Mouse (Mus musculus): Measurements from ENCODE around the gene Celf1. TPM values are rescaled to one million over a fixed set of nuclear protein-coding genes. Genes with fewer than 3 reads are reported as not detected.

The Celf1 gene
- polyA plus RNA-seq, 1 experiment from 2014 or later, result 78.1 TPM

- Histone ChIP-seq H3K9ac (ENCODE audit: low read depth, low read length) (no peak overlapping the region), H3K36me3 (ENCODE audit: control insufficient read depth, insufficient read depth, low read length) (no peaks in the 10 kb centered on the region), H3K27ac (ENCODE audit: low read depth, low read length) (no peak overlapping the region), H3K4me2 (no peak overlapping the region), H3K9me3 (ENCODE audit: control insufficient read depth, low read length) (no peaks in the 10 kb centered on the region), H3K4me1 (replicated peaks; ENCODE audit: control insufficient read depth, insufficient read depth, low read length) (no peaks in the 10 kb centered on the region), H3K27me3 (replicated peaks; ENCODE audit: control insufficient read depth, insufficient read depth, low read length) (no peaks in the 10 kb centered on the region), H3K4me3 (ENCODE audit: low read depth, low read length) (no peak overlapping the region)
- no peak for ATAC-seq (replicated peaks; ENCODE audit: low FRiP score)
- no peak for DNase-seq (ENCODE audit: low spot score)
- WGBS, result 82% methylated on average over 13 of the region's 13 CpGs
Measured at GRCm38 (mm10) chr2:90928566-90928965, 11.6 kb upstream of the Celf1 start.

- H3K27ac ChIP-seq (ENCODE audit: low read depth, low read length), result peak overlapping the region; percentile 62; the same call in 1 of the 2 replicates
- no peaks in the 10 kb centered on the region for H3K36me3 ChIP-seq (ENCODE audit: control insufficient read depth, insufficient read depth, low read length)
- no peak overlapping the region for H3K9ac ChIP-seq (ENCODE audit: low read depth, low read length)
- no peaks in the 10 kb centered on the region for H3K4me1 ChIP-seq (replicated peaks; ENCODE audit: control insufficient read depth, insufficient read depth, low read length)
- no peak for DNase-seq (ENCODE audit: low spot score)
- peak; percentile 66 for ATAC-seq (replicated peaks; ENCODE audit: low FRiP score)
- H3K27me3 ChIP-seq (replicated peaks; ENCODE audit: control insufficient read depth, insufficient read depth, low read length), result no peaks in the 10 kb centered on the region
- no peaks in the 10 kb centered on the region for H3K9me3 ChIP-seq (ENCODE audit: control insufficient read depth, low read length)
- H3K4me2 ChIP-seq, result peak overlapping the region; percentile 37
- 62% methylated on average over 8 of the region's 8 CpGs for WGBS
- H3K4me3 ChIP-seq (ENCODE audit: low read depth, low read length), result no peak overlapping the region
Measured at GRCm38 (mm10) chr2:90931829-90932228, 8.4 kb upstream of the Celf1 start.

- H3K4me3 ChIP-seq (ENCODE audit: low read depth, low read length), result no peak overlapping the region
- no peaks in the 10 kb centered on the region for H3K4me1 ChIP-seq (replicated peaks; ENCODE audit: control insufficient read depth, insufficient read depth, low read length)
- no peaks in the 10 kb centered on the region for H3K9me3 ChIP-seq (ENCODE audit: control insufficient read depth, low read length)
- WGBS, result 54% methylated on average over 2 of the region's 2 CpGs
- no peak overlapping the region for H3K9ac ChIP-seq (ENCODE audit: low read depth, low read length)
- peak overlapping the region; percentile 37 for H3K4me2 ChIP-seq
- DNase-seq (ENCODE audit: low spot score) (no peak), ATAC-seq (replicated peaks; ENCODE audit: low FRiP score) (no peak)
- peak overlapping the region; percentile 66 for H3K27ac ChIP-seq (ENCODE audit: low read depth, low read length)
- H3K27me3 ChIP-seq (replicated peaks; ENCODE audit: control insufficient read depth, insufficient read depth, low read length), result no peaks in the 10 kb centered on the region
- H3K36me3 ChIP-seq (ENCODE audit: control insufficient read depth, insufficient read depth, low read length), result no peaks in the 10 kb centered on the region
Measured at GRCm38 (mm10) chr2:90932273-90932672, 7.9 kb upstream of the Celf1 start.

- 62% methylated on average over 3 of the region's 3 CpGs for WGBS
- ATAC-seq (replicated peaks; ENCODE audit: low FRiP score) (no peak), DNase-seq (ENCODE audit: low spot score) (no peak)
- no peak overlapping the region for H3K9ac ChIP-seq (ENCODE audit: low read depth, low read length)
- H3K4me2 ChIP-seq, result no peak overlapping the region
- H3K36me3 ChIP-seq (ENCODE audit: control insufficient read depth, insufficient read depth, low read length), result no peaks in the 10 kb centered on the region
- H3K4me3 ChIP-seq (ENCODE audit: low read depth, low read length), result no peak overlapping the region
- no peaks in the 10 kb centered on the region for H3K27me3 ChIP-seq (replicated peaks; ENCODE audit: control insufficient read depth, insufficient read depth, low read length)
- peaks cover 18% of the 10 kb centered on the region for H3K4me1 ChIP-seq (replicated peaks; ENCODE audit: control insufficient read depth, insufficient read depth, low read length)
- H3K9me3 ChIP-seq (ENCODE audit: control insufficient read depth, low read length), result no peaks in the 10 kb centered on the region
- no peak overlapping the region for H3K27ac ChIP-seq (ENCODE audit: low read depth, low read length)
Measured at GRCm38 (mm10) chr2:90938362-90938761, 1.8 kb upstream of the Celf1 start.

GRCm38 (mm10) chr2:90939750-90940149, 432 bp upstream of the Celf1 start:
- peak overlapping the region; percentile 97 for H3K9ac ChIP-seq (ENCODE audit: low read depth, low read length)
- peak overlapping the region; percentile 90; the same call in 1 of the 2 replicates for H3K27ac ChIP-seq (ENCODE audit: low read depth, low read length)
- H3K9me3 ChIP-seq (ENCODE audit: control insufficient read depth, low read length), result no peaks in the 10 kb centered on the region
- ATAC-seq (replicated peaks; ENCODE audit: low FRiP score), result 0 out of 2 replicates have a peak, but pooled peaks have one; percentile 9
- H3K4me1 ChIP-seq (replicated peaks; ENCODE audit: control insufficient read depth, insufficient read depth, low read length), result peaks cover 18% of the 10 kb centered on the region
- H3K4me3 ChIP-seq (ENCODE audit: low read depth, low read length), result peak overlapping the region; percentile 98
- no peaks in the 10 kb centered on the region for H3K36me3 ChIP-seq (ENCODE audit: control insufficient read depth, insufficient read depth, low read length)
- H3K27me3 ChIP-seq (replicated peaks; ENCODE audit: control insufficient read depth, insufficient read depth, low read length), result no peaks in the 10 kb centered on the region
- WGBS, result 48% methylated on average over 8 of the region's 8 CpGs
- H3K4me2 ChIP-seq, result peak overlapping the region; percentile 68
- DNase-seq (ENCODE audit: low spot score), result no peak

GRCm38 (mm10) chr2:90941744-90942143, 1.6 kb downstream of the Celf1 start:
- no peaks in the 10 kb centered on the region for H3K36me3 ChIP-seq (ENCODE audit: control insufficient read depth, insufficient read depth, low read length)
- H3K9ac ChIP-seq (ENCODE audit: low read depth, low read length), result peak overlapping the region; percentile 44
- peak overlapping the region; percentile 66 for H3K4me2 ChIP-seq
- DNase-seq (ENCODE audit: low spot score) (no peak), ATAC-seq (replicated peaks; ENCODE audit: low FRiP score) (no peak)
- no peak overlapping the region for H3K27ac ChIP-seq (ENCODE audit: low read depth, low read length)
- WGBS, result 75% methylated on average over 2 of the region's 2 CpGs
- H3K4me3 ChIP-seq (ENCODE audit: low read depth, low read length), result peak overlapping the region; percentile 98
- no peaks in the 10 kb centered on the region for H3K9me3 ChIP-seq (ENCODE audit: control insufficient read depth, low read length)
- no peaks in the 10 kb centered on the region for H3K27me3 ChIP-seq (replicated peaks; ENCODE audit: control insufficient read depth, insufficient read depth, low read length)
- H3K4me1 ChIP-seq (replicated peaks; ENCODE audit: control insufficient read depth, insufficient read depth, low read length), result peaks cover 25% of the 10 kb centered on the region

- peaks cover 21% of the 10 kb centered on the region for H3K4me1 ChIP-seq (replicated peaks; ENCODE audit: control insufficient read depth, insufficient read depth, low read length)
- no peaks in the 10 kb centered on the region for H3K27me3 ChIP-seq (replicated peaks; ENCODE audit: control insufficient read depth, insufficient read depth, low read length)
- no peak overlapping the region for H3K4me3 ChIP-seq (ENCODE audit: low read depth, low read length)
- DNase-seq (ENCODE audit: low spot score) (no peak), ATAC-seq (replicated peaks; ENCODE audit: low FRiP score) (0 out of 2 replicates have a peak, but pooled peaks have one; percentile 24)
- no peaks in the 10 kb centered on the region for H3K9me3 ChIP-seq (ENCODE audit: control insufficient read depth, low read length)
- WGBS, result 84% methylated on average over 5 of the region's 5 CpGs
- no peak overlapping the region for H3K9ac ChIP-seq (ENCODE audit: low read depth, low read length)
- no peak overlapping the region for H3K27ac ChIP-seq (ENCODE audit: low read depth, low read length)
- no peak overlapping the region for H3K4me2 ChIP-seq
- H3K36me3 ChIP-seq (ENCODE audit: control insufficient read depth, insufficient read depth, low read length), result peaks cover 3% of the 10 kb centered on the region; the same call in 1 of the 2 replicates
Measured at GRCm38 (mm10) chr2:90950149-90950548, 10.0 kb downstream of the Celf1 start.

GRCm38 (mm10) chr2:90950582-90951194, 10.5 kb downstream of the Celf1 start:
- no peak for DNase-seq (ENCODE audit: low spot score)
- Histone ChIP-seq H3K27me3 (replicated peaks; ENCODE audit: control insufficient read depth, insufficient read depth, low read length) (no peaks in the 10 kb centered on the region), H3K9me3 (ENCODE audit: control insufficient read depth, low read length) (no peaks in the 10 kb centered on the region), H3K27ac (ENCODE audit: low read depth, low read length) (no peak overlapping the region), H3K4me3 (ENCODE audit: low read depth, low read length) (no peak overlapping the region), H3K9ac (ENCODE audit: low read depth, low read length) (peak overlapping the region; percentile 0; the same call in 1 of the 2 replicates), H3K4me2 (no peak overlapping the region), H3K36me3 (ENCODE audit: control insufficient read depth, insufficient read depth, low read length) (peaks cover 3% of the 10 kb centered on the region; the same call in 1 of the 2 replicates), H3K4me1 (replicated peaks; ENCODE audit: control insufficient read depth, insufficient read depth, low read length) (peaks cover 16% of the 10 kb centered on the region)
- ATAC-seq (replicated peaks; ENCODE audit: low FRiP score), result peak; percentile 51

GRCm38 (mm10) chr2:90953461-90953860, 13.3 kb downstream of the Celf1 start:
- Histone ChIP-seq H3K9ac (ENCODE audit: low read depth, low read length) (no peak overlapping the region), H3K36me3 (ENCODE audit: control insufficient read depth, insufficient read depth, low read length) (peaks cover 3% of the 10 kb centered on the region; the same call in 1 of the 2 replicates), H3K4me1 (replicated peaks; ENCODE audit: control insufficient read depth, insufficient read depth, low read length) (peaks cover 11% of the 10 kb centered on the region), H3K4me2 (no peak overlapping the region), H3K9me3 (ENCODE audit: control insufficient read depth, low read length) (no peaks in the 10 kb centered on the region), H3K27me3 (replicated peaks; ENCODE audit: control insufficient read depth, insufficient read depth, low read length) (no peaks in the 10 kb centered on the region), H3K27ac (ENCODE audit: low read depth, low read length) (no peak overlapping the region), H3K4me3 (ENCODE audit: low read depth, low read length) (no peak overlapping the region)
- 83% methylated on average over 3 of the region's 3 CpGs for WGBS
- no peak for DNase-seq (ENCODE audit: low spot score)
- ATAC-seq (replicated peaks; ENCODE audit: low FRiP score), result no peak

Measured in liver, embryonic 11.5 days (tissue).